Mouse (Mus musculus) spleen, postnatal 10 days (tissue): ENCODE data around the gene Olfr1133.
"Not testable (repeated sequence)": the region's sequence is repeated elsewhere in the genome, so short reads cannot be mapped to it uniquely, and the experiment has no call there.

Experiments used
- DNase-seq, 2 experiments: peaks; one replicate each; pipeline ENCODE4 v3.0.0; 2021 to 2022; ENCODE audit warnings: low spot score in 2 of 2

The Olfr1133 gene

DNA sequence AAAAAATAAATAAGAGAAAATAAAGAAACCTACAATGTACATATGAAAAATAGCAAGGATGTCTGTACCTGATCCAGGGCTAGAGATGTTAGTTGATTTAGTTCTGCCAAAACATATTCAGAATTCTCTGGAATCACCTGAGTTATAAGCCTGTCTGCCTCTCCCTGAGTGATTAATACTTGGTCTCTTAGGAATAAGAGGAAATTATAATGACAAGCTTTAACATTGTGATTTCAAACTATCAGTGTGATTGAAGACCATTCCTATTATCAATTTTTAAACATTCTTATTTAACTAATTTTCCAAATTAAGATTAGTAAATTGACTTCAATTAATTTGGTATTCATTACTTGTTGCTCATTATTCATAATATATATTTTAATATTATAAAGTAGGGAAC is at the start of gene Olfr1133:
TSS of gene Olfr1133 (minus strand) at position 101 of the 400 bp plus-strand sequence.
- DNase-seq: no peak

DNA sequence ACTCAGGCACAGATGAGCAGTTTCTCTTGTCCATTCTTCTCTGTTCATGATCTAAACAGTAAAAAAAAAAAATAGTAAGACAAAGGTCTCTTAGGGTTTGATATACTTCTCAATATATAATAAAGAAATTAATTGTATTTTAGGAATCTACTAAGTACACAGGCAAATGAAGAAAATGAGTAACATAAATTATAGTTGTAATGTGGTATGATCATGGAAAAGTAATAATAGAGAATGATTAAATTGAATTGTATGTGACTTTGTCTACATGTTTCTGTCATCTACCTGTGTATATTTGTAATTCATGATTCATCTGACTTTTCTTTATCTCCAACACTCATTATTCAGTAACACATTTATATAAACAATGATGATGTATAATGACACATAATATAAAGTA is 46.7 kb upstream of the Olfr1133 start, which contains the start of gene Olfr1136:
TSS of gene Olfr1136 (minus strand) at position 101 of the 400 bp plus-strand sequence.
- no peak for DNase-seq

DNA sequence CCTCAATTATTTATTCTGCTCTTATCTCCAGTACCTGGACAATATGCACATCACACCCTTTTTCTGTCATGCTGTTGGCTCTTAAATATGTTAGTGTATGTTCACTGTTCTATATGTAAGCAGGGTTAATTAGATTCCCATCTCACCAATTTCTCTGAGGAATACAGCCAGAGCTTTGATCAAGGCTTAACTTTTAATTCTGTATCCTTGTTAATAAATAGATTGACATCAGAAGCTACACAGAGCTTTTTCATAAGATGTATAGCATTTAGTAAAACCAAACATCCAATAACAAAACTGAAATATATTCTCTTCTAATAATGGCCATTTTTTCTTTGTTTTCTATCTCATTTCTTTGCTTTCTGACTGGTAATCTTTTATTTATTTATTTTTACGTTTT is 26.4 kb upstream of the Olfr1133 start, which contains the start of gene Olfr1135:
TSS of gene Olfr1135 (minus strand) at position 101 of the 400 bp plus-strand sequence.
- no peak for DNase-seq

DNA sequence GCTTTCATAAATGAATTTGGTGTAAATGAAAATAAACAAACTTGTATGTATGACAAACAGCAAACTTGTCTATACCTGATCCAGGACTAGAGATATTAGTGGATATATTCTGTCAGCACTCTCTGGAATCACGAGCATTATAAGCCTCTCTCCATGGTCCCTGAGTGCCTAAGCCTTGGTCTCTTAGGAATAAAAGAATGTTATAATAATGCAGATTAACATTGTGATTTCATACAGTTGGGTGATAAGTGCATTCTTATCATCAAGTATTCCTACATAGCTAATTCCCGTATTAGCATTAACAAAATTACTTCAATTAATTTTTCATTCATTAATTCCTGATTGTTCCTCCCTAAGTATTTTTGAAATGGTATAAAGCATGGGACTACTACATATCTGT is 11.2 kb upstream of the Olfr1133 start, which contains the start of gene Olfr1134:
TSS of gene Olfr1134 (minus strand) at position 101 of the 400 bp plus-strand sequence.
- no peak for DNase-seq

DNA sequence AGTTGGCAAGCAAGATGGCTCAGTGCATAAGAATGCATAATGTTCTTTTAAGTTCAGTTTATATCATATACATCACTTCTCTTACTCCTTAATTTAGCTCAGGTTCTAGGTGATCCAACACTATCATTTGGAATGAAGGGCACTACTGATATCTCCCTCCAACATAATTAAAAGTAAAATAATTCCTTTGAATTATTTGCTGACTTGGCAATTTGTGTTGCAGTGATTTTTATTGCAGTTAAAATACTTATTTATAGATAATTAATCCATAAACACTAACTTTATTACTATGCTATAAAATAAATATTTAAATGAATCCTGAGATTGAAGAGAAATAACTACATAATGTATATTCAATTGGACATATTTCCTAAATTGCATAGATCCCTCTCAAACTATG is 4.7 kb downstream of the Olfr1133 start:
- no peak for DNase-seq

DNA sequence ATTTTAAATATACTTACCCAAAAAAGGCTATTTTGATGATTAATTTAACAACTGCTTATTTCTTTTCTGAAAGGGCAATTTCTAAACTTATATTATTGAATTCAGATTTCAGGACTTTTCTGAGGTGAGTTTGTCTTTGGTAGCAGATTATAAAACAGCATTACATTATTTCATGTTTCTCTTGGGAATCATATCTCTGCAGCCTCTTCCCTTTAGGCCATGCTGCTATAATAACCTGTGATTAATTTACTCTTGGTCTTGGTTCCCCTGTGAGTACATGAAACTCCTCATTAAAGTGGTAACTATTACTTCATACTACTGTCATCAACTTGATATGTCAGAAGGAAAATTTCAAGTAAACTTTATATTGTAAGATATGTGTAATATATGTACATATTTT is 9.7 kb downstream of the Olfr1133 start, which contains the start of gene Olfr1132:
TSS of gene Olfr1132 (minus strand) at position 101 of the 400 bp plus-strand sequence.
- no peak for DNase-seq

DNA sequence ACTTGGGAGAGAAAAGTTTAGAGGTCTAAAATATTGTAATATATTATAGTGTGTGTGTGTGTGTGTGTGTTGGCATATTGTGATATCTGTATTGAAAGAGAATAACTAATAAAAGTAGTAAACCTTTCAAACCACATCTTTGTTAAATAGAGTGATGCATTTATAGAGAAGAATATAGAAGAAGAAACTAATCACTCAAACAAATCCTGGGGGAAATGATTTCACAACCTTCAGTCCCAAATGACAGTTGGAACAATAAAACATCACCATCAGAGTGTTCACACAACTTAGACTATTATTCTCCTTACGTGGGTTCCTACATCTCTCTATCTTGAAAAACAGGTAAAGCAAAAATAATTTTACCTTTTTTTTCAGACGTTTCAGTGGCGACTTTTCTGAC is 20.4 kb downstream of the Olfr1133 start, which contains the start of gene Olfr1131:
TSS of gene Olfr1131 (plus strand) at position 301 of the 400 bp plus-strand sequence.
- no peak for DNase-seq

DNA sequence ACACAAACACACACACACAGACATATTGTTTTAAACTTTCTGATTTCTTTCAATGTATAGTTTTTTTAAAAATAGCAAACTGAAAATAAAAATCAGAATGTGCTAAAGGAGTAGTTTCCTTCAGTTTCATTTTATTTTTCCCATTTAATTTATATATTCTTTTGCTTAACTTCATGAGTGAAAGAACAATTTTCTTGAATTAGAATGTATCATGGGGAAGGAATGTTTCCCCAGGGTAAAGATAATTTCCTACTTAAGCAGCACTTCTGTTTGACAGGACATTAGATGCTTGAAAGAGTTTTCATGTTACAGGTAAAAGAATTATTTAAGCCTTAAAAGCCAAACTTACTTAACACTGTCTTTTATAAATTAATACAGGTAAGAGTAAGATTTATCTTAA is 41.3 kb downstream of the Olfr1133 start, which contains the start of gene Olfr1130:
TSS of gene Olfr1130 (plus strand) at position 301 of the 400 bp plus-strand sequence.
- not testable (repeated sequence) for DNase-seq
